Mouse (Mus musculus): Measurements from ENCODE around the gene Osbpl10. TPM values are rescaled to one million over a fixed set of nuclear protein-coding genes. Genes with fewer than 3 reads are reported as not detected.

Gene Osbpl10
- polyA plus RNA-seq, 1 experiment = 8.3 TPM

GRCm38 (mm10) chr9:115048340-115048739 lies 70.0 kb downstream of the Osbpl10 start:
- H3K9me3 ChIP-seq (replicated peaks; ENCODE audit: control insufficient read depth, insufficient read depth, low read length, poor library complexity, severe bottlenecking) = no peaks in the 10 kb centered on the region
- no peaks in the 10 kb centered on the region for H3K36me3 ChIP-seq (ENCODE audit: control insufficient read depth, insufficient read depth, low read length, poor library complexity, severe bottlenecking)
- no peaks in the 10 kb centered on the region for H3K27me3 ChIP-seq (ENCODE audit: control insufficient read depth, insufficient read depth, low read length, poor library complexity, severe bottlenecking)
- TF ChIP-seq POLR2A (IDR thresholded peaks at IDR 0.05; ENCODE audit: insufficient read depth, low read length) (no peak), EP300 (IDR thresholded peaks at IDR 0.05; ENCODE audit: insufficient read depth, low read depth, low read length) (no peak), CTCF (IDR thresholded peaks at IDR 0.05; ENCODE audit: low read depth, low read length) (no peak)
- no peak overlapping the region for H3K9ac ChIP-seq (ENCODE audit: low read depth, poor library complexity, severe bottlenecking)
- no peak overlapping the region for H3K27ac ChIP-seq (ENCODE audit: insufficient read depth, low read length)
- H3K4me3 ChIP-seq (ENCODE audit: low read depth, low read length) = no peak overlapping the region
- H3K4me1 ChIP-seq (ENCODE audit: control insufficient read depth, insufficient read depth, low read length) = peaks cover 1% of the 10 kb centered on the region

GRCm38 (mm10) chr9:115048861-115049260 lies 70.5 kb downstream of the Osbpl10 start:
- Histone ChIP-seq H3K27me3 (ENCODE audit: control insufficient read depth, insufficient read depth, low read length, poor library complexity, severe bottlenecking) (no peaks in the 10 kb centered on the region), H3K9ac (ENCODE audit: low read depth, poor library complexity, severe bottlenecking) (no peak overlapping the region), H3K27ac (ENCODE audit: insufficient read depth, low read length) (no peak overlapping the region), H3K9me3 (replicated peaks; ENCODE audit: control insufficient read depth, insufficient read depth, low read length, poor library complexity, severe bottlenecking) (no peaks in the 10 kb centered on the region), H3K4me1 (ENCODE audit: control insufficient read depth, insufficient read depth, low read length) (peaks cover 1% of the 10 kb centered on the region), H3K4me3 (ENCODE audit: low read depth, low read length) (no peak overlapping the region), H3K36me3 (ENCODE audit: control insufficient read depth, insufficient read depth, low read length, poor library complexity, severe bottlenecking) (no peaks in the 10 kb centered on the region)
- TF ChIP-seq EP300 (IDR thresholded peaks at IDR 0.05; ENCODE audit: insufficient read depth, low read depth, low read length) = no peak

GRCm38 (mm10) chr9:115049981-115050720 lies 71.8 kb downstream of the Osbpl10 start:
- H3K27me3 ChIP-seq (ENCODE audit: control insufficient read depth, insufficient read depth, low read length, poor library complexity, severe bottlenecking) = no peaks in the 10 kb centered on the region
- no peak overlapping the region for H3K9ac ChIP-seq (ENCODE audit: low read depth, poor library complexity, severe bottlenecking)
- H3K9me3 ChIP-seq (replicated peaks; ENCODE audit: control insufficient read depth, insufficient read depth, low read length, poor library complexity, severe bottlenecking) = no peaks in the 10 kb centered on the region
- TF ChIP-seq POLR2A (IDR thresholded peaks at IDR 0.05; ENCODE audit: insufficient read depth, low read length) (no peak), CTCF (IDR thresholded peaks at IDR 0.05; ENCODE audit: low read depth, low read length) (no peak), EP300 (IDR thresholded peaks at IDR 0.05; ENCODE audit: insufficient read depth, low read depth, low read length) (no peak)
- H3K27ac ChIP-seq (ENCODE audit: insufficient read depth, low read length) = no peak overlapping the region
- no peaks in the 10 kb centered on the region for H3K36me3 ChIP-seq (ENCODE audit: control insufficient read depth, insufficient read depth, low read length, poor library complexity, severe bottlenecking)
- no peak overlapping the region for H3K4me3 ChIP-seq (ENCODE audit: low read depth, low read length)
- peaks cover 1% of the 10 kb centered on the region for H3K4me1 ChIP-seq (ENCODE audit: control insufficient read depth, insufficient read depth, low read length)

GRCm38 (mm10) chr9:115051976-115052375 lies 73.6 kb downstream of the Osbpl10 start:
- Histone ChIP-seq H3K27ac (ENCODE audit: insufficient read depth, low read length) (no peak overlapping the region), H3K36me3 (ENCODE audit: control insufficient read depth, insufficient read depth, low read length, poor library complexity, severe bottlenecking) (no peaks in the 10 kb centered on the region), H3K9ac (ENCODE audit: low read depth, poor library complexity, severe bottlenecking) (no peak overlapping the region), H3K9me3 (replicated peaks; ENCODE audit: control insufficient read depth, insufficient read depth, low read length, poor library complexity, severe bottlenecking) (no peaks in the 10 kb centered on the region), H3K4me3 (ENCODE audit: low read depth, low read length) (no peak overlapping the region), H3K27me3 (ENCODE audit: control insufficient read depth, insufficient read depth, low read length, poor library complexity, severe bottlenecking) (no peaks in the 10 kb centered on the region), H3K4me1 (ENCODE audit: control insufficient read depth, insufficient read depth, low read length) (peaks cover 1% of the 10 kb centered on the region)
- TF ChIP-seq CTCF (IDR thresholded peaks at IDR 0.05; ENCODE audit: low read depth, low read length) (no peak), EP300 (IDR thresholded peaks at IDR 0.05; ENCODE audit: insufficient read depth, low read depth, low read length) (no peak), POLR2A (IDR thresholded peaks at IDR 0.05; ENCODE audit: insufficient read depth, low read length) (no peak)

DNA sequence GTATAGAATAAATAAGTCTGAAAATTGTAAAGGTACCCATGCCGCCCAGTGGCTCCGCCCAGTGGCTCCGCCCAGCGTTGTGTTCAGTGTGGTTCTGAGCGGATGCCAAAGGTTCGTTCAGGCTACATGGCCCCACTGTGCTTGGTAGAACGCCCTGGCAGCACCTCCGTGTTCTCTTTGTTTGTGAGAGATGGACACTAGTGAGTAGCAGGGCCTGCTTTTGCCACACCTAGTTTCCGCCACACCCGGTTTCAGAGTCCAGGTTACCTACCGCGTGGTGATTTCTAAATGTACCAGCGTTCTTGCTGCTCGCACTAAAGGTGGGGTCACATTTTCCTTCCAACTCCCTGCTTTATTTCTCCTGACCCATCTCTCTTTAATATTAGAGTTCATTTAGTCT lies 75.4 kb downstream of the Osbpl10 start:
- no peaks in the 10 kb centered on the region for H3K36me3 ChIP-seq (ENCODE audit: control insufficient read depth, insufficient read depth, low read length, poor library complexity, severe bottlenecking)
- H3K9me3 ChIP-seq (replicated peaks; ENCODE audit: control insufficient read depth, insufficient read depth, low read length, poor library complexity, severe bottlenecking) = no peaks in the 10 kb centered on the region
- no peaks in the 10 kb centered on the region for H3K4me1 ChIP-seq (ENCODE audit: control insufficient read depth, insufficient read depth, low read length)
- H3K4me3 ChIP-seq (ENCODE audit: low read depth, low read length) = no peak overlapping the region
- H3K9ac ChIP-seq (ENCODE audit: low read depth, poor library complexity, severe bottlenecking) = no peak overlapping the region
- no peak for TF ChIP-seq CTCF (IDR thresholded peaks at IDR 0.05; ENCODE audit: low read depth, low read length)
- H3K27me3 ChIP-seq (ENCODE audit: control insufficient read depth, insufficient read depth, low read length, poor library complexity, severe bottlenecking) = no peaks in the 10 kb centered on the region
- no peak overlapping the region for H3K27ac ChIP-seq (ENCODE audit: insufficient read depth, low read length)

DNA sequence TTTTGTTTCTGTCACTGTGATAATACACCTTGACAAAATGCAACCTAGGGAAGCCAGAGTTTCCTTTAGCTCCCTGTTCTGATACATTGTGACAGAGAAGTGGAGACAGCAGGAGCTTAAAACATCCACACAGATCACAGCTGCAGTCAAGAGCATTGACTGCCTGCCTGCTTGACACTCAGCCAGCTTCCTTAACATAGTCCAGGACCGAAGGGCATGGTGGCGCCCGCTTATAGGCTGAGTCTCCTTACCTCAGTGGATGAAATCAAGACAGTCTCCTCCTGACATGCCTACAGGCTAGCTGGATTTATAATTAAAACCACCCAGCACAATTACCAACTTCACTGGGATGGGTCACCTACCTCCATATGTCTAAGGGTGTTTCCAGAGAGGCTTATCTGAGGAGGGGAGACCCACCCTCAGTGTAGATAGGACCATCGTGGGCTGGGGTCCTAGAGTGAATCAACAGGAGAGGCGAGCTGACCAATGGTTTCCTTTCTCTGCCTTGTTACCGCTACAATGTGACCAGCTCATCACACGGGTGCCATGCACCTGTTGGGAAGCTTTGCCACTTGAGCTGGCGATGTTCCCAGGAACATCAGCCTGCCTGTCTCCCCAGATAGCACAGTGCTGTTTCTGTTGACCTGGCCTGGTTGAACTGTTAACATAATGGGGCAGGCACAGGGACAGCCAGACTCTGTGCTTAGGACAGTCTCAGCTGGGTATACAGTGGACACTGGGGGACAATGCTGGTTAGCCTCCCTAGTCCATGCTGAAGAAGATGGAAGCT lies 76.9 kb downstream of the Osbpl10 start:
- TF ChIP-seq EP300 (IDR thresholded peaks at IDR 0.05; ENCODE audit: insufficient read depth, low read depth, low read length) (no peak), POLR2A (IDR thresholded peaks at IDR 0.05; ENCODE audit: insufficient read depth, low read length) (no peak), CTCF (IDR thresholded peaks at IDR 0.05; ENCODE audit: low read depth, low read length) (no peak)
- Histone ChIP-seq H3K4me1 (ENCODE audit: control insufficient read depth, insufficient read depth, low read length) (no peaks in the 10 kb centered on the region), H3K4me3 (ENCODE audit: low read depth, low read length) (no peak overlapping the region), H3K27ac (ENCODE audit: insufficient read depth, low read length) (no peak overlapping the region), H3K9me3 (replicated peaks; ENCODE audit: control insufficient read depth, insufficient read depth, low read length, poor library complexity, severe bottlenecking) (no peaks in the 10 kb centered on the region), H3K36me3 (ENCODE audit: control insufficient read depth, insufficient read depth, low read length, poor library complexity, severe bottlenecking) (no peaks in the 10 kb centered on the region), H3K27me3 (ENCODE audit: control insufficient read depth, insufficient read depth, low read length, poor library complexity, severe bottlenecking) (no peaks in the 10 kb centered on the region), H3K9ac (ENCODE audit: low read depth, poor library complexity, severe bottlenecking) (no peak overlapping the region)

All from ES-Bruce4 (cell line).